Mouse (Mus musculus): ENCODE measurements around the gene Tiam1. TPM values are rescaled to one million over a fixed set of nuclear protein-coding genes. Genes with fewer than 3 reads are reported as not detected.

Tiam1 gene
- 18.4 and 18.8 TPM in 2 replicates for polyA plus RNA-seq (2015; fragmentation: Nextera tagmentation; extraction: Ambion mirVana)

- Histone ChIP-seq H3K4me2 (replicated peaks; ENCODE audit: low read depth) (peak within 1 kb of the TSS; percentile 97), H3K4me1 (replicated peaks; ENCODE audit: control insufficient read depth, insufficient read depth) (no peaks in the 10 kb centered on the region), H3K4me3 (ENCODE audit: low read depth, low read length) (peak within 1 kb of the TSS; percentile 59), H3K9ac (ENCODE audit: low read length) (peak within 1 kb of the TSS; percentile 61), H3K27ac (replicated peaks) (peak within 1 kb of the TSS; percentile 75), H3K27me3 (ENCODE audit: control insufficient read depth, insufficient read depth, low read length) (no peaks in the 10 kb centered on the region), H3K9me3 (ENCODE audit: control insufficient read depth, low read length) (no peaks in the 10 kb centered on the region), H3K36me3 (ENCODE audit: control insufficient read depth, insufficient read depth, low read length) (no peaks in the 10 kb centered on the region)
- under 1% methylated on average over 61 of the region's 64 CpGs for WGBS
- DNase-seq (ENCODE audit: low spot score) (peak; percentile 97), ATAC-seq (ENCODE audit: low FRiP score, low TSS enrichment) (peak; percentile 98)
- TF ChIP-seq CTCF (IDR thresholded peaks at IDR 0.05; ENCODE audit: low read depth) (peak; percentile 66), EP300 (optimal IDR thresholded peaks at IDR 0.05) (no peak)
These were observed at the start of gene Tiam1 for GRCm38 (mm10) chr16:90143760-90144516. Gene Tiam1, minus strand, starts transcription at chr16:90143769.

- no peak overlapping the region for H3K27ac ChIP-seq (replicated peaks)
- no peaks in the 10 kb centered on the region for H3K9me3 ChIP-seq (ENCODE audit: control insufficient read depth, low read length)
- H3K27me3 ChIP-seq (ENCODE audit: control insufficient read depth, insufficient read depth, low read length): no peaks in the 10 kb centered on the region
- DNase-seq (ENCODE audit: low spot score) (no peak), ATAC-seq (ENCODE audit: low FRiP score, low TSS enrichment) (no peak)
- TF ChIP-seq EP300 (optimal IDR thresholded peaks at IDR 0.05) (no peak), CTCF (IDR thresholded peaks at IDR 0.05; ENCODE audit: low read depth) (no peak)
- H3K9ac ChIP-seq (ENCODE audit: low read length): no peak overlapping the region
- no peaks in the 10 kb centered on the region for H3K36me3 ChIP-seq (ENCODE audit: control insufficient read depth, insufficient read depth, low read length)
- no peak overlapping the region for H3K4me2 ChIP-seq (replicated peaks; ENCODE audit: low read depth)
- H3K4me1 ChIP-seq (replicated peaks; ENCODE audit: control insufficient read depth, insufficient read depth): no peaks in the 10 kb centered on the region
- H3K4me3 ChIP-seq (ENCODE audit: low read depth, low read length): no peak overlapping the region
- 67% methylated on average over 6 of the region's 6 CpGs for WGBS
These were observed 47.7 kb upstream of the Tiam1 start for GRCm38 (mm10) chr16:90191289-90191688.

DNA sequence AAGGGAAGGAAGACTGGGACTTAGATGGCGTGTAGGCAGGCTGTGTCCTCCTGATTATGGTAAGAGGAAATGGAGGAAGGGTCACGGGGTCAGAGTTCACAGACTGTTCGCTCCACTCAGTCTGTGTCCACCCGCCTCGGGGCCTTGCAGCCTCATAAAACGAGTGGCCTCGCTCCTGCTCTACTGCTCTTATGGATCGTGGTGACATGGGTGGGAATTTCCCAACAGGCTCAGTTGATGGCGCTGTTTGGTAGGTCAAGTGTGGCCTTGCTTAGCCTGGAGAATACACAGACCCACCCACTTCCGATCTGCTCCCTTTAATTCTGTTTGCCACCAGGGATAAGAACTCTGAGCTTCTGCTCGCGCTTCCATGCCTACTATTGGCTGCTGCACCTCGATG is 43.9 kb upstream of the Tiam1 start:
- Histone ChIP-seq H3K36me3 (ENCODE audit: control insufficient read depth, insufficient read depth, low read length) (no peaks in the 10 kb centered on the region), H3K9me3 (ENCODE audit: control insufficient read depth, low read length) (no peaks in the 10 kb centered on the region), H3K27me3 (ENCODE audit: control insufficient read depth, insufficient read depth, low read length) (no peaks in the 10 kb centered on the region), H3K4me2 (replicated peaks; ENCODE audit: low read depth) (no peak overlapping the region), H3K4me3 (ENCODE audit: low read depth, low read length) (no peak overlapping the region), H3K4me1 (replicated peaks; ENCODE audit: control insufficient read depth, insufficient read depth) (no peaks in the 10 kb centered on the region), H3K9ac (ENCODE audit: low read length) (no peak overlapping the region), H3K27ac (replicated peaks) (no peak overlapping the region)
- 27% methylated on average over 13 of the region's 13 CpGs for WGBS
- ATAC-seq (ENCODE audit: low FRiP score, low TSS enrichment): peak; percentile 77
- DNase-seq (ENCODE audit: low spot score): peak; percentile 74
- TF ChIP-seq CTCF (IDR thresholded peaks at IDR 0.05; ENCODE audit: low read depth): peak; percentile 75
- TF ChIP-seq EP300 (optimal IDR thresholded peaks at IDR 0.05): no peak

DNA sequence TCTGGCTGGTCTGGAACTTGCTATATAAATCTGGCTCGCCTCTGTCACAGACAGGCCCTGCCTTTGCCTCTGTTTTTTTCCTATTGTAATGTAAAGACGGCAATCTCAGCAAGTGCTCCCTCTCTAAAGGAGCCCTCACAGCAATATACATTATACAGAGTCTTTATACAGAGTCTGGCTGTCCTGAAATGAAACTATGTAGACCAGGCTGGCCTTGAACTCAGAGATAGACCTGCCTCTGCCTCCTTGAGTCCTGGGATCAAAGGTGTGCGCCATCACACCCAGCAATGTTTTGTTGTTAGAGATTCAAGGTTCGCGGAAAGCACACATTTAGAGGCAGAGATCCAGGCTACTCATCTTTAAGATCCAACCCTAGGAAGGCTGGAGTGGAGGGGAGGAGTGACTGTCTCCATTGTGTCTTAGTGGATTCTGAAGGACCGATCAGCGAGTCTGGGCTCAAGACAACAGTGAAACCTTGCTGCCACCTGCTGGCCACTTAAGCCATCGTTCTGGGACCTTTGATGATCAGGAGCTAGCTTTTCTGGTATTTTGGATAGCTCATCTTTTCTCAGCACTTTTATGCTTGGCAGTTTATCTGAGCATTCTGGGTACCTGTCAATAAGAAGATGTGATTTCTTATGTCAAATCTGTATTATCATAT is 42.5 kb upstream of the Tiam1 start:
- Histone ChIP-seq H3K4me1 (replicated peaks; ENCODE audit: control insufficient read depth, insufficient read depth) (no peaks in the 10 kb centered on the region), H3K4me3 (ENCODE audit: low read depth, low read length) (no peak overlapping the region), H3K9ac (ENCODE audit: low read length) (no peak overlapping the region), H3K9me3 (ENCODE audit: control insufficient read depth, low read length) (no peaks in the 10 kb centered on the region), H3K27ac (replicated peaks) (no peak overlapping the region), H3K4me2 (replicated peaks; ENCODE audit: low read depth) (no peak overlapping the region), H3K27me3 (ENCODE audit: control insufficient read depth, insufficient read depth, low read length) (no peaks in the 10 kb centered on the region), H3K36me3 (ENCODE audit: control insufficient read depth, insufficient read depth, low read length) (no peaks in the 10 kb centered on the region)
- ATAC-seq (ENCODE audit: low FRiP score, low TSS enrichment) (no peak), DNase-seq (ENCODE audit: low spot score) (peak; percentile 74)
- TF ChIP-seq CTCF (IDR thresholded peaks at IDR 0.05; ENCODE audit: low read depth) (peak; percentile 94), EP300 (optimal IDR thresholded peaks at IDR 0.05) (no peak)
- WGBS: 43% methylated on average over 8 of the region's 8 CpGs

DNA sequence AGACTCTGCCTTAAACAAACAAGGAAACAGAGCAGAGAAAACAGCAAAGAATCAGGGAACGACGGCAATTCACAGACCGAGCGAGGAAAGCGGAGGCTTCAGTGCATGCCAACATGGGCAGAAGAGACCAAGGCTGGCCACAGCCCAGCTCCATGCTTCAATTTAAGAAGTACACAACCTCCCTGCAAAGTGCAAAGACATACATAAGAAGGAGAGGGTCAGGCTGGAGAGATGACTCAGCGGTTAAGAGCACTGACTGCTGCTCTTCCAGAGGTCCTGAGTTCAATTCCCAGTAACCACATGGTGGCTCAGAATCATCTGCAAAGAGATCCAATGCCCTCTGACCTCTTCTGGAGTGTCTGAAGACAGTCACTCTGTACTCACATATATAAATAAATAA is 40.6 kb upstream of the Tiam1 start:
- Histone ChIP-seq H3K9ac (ENCODE audit: low read length) (no peak overlapping the region), H3K4me1 (replicated peaks; ENCODE audit: control insufficient read depth, insufficient read depth) (no peaks in the 10 kb centered on the region), H3K4me3 (ENCODE audit: low read depth, low read length) (no peak overlapping the region), H3K27me3 (ENCODE audit: control insufficient read depth, insufficient read depth, low read length) (no peaks in the 10 kb centered on the region), H3K27ac (replicated peaks) (no peak overlapping the region), H3K4me2 (replicated peaks; ENCODE audit: low read depth) (no peak overlapping the region), H3K36me3 (ENCODE audit: control insufficient read depth, insufficient read depth, low read length) (no peaks in the 10 kb centered on the region), H3K9me3 (ENCODE audit: control insufficient read depth, low read length) (no peaks in the 10 kb centered on the region)
- no peak for TF ChIP-seq CTCF (IDR thresholded peaks at IDR 0.05; ENCODE audit: low read depth)
- no peak for TF ChIP-seq EP300 (optimal IDR thresholded peaks at IDR 0.05)
- 84% methylated on average over 6 of the region's 6 CpGs for WGBS
- no peak for ATAC-seq (ENCODE audit: low FRiP score, low TSS enrichment)
- no peak for DNase-seq (ENCODE audit: low spot score)

GRCm38 (mm10) chr16:90181673-90182072 is 38.1 kb upstream of the Tiam1 start:
- Histone ChIP-seq H3K9me3 (ENCODE audit: control insufficient read depth, low read length) (no peaks in the 10 kb centered on the region), H3K36me3 (ENCODE audit: control insufficient read depth, insufficient read depth, low read length) (no peaks in the 10 kb centered on the region), H3K4me2 (replicated peaks; ENCODE audit: low read depth) (no peak overlapping the region), H3K27ac (replicated peaks) (peak overlapping the region; percentile 61), H3K4me1 (replicated peaks; ENCODE audit: control insufficient read depth, insufficient read depth) (no peaks in the 10 kb centered on the region), H3K9ac (ENCODE audit: low read length) (no peak overlapping the region), H3K4me3 (ENCODE audit: low read depth, low read length) (no peak overlapping the region), H3K27me3 (ENCODE audit: control insufficient read depth, insufficient read depth, low read length) (no peaks in the 10 kb centered on the region)
- TF ChIP-seq EP300 (optimal IDR thresholded peaks at IDR 0.05) (peak; percentile 95), CTCF (IDR thresholded peaks at IDR 0.05; ENCODE audit: low read depth) (no peak)
- ATAC-seq (ENCODE audit: low FRiP score, low TSS enrichment) (peak; percentile 58; the same call in 1 of the 2 replicates), DNase-seq (ENCODE audit: low spot score) (no peak)
- WGBS: 63% methylated on average over 8 of the region's 8 CpGs

All from stomach, postnatal 0 days (tissue).